Mouse (Mus musculus) E14TG2a.4 (cell line): ENCODE data around the gene Ppara.

ENCODE experiments used
- CTCF ChIP-seq: conservative IDR thresholded peaks from 2 replicates; pipeline ENCODE4 v1.5.1; 2014; ENCODE audit warnings: low read length
- NANOG ChIP-seq: IDR thresholded peaks from 2 replicates; pipeline ENCODE4 v1.6.1; 2014; ENCODE audit warnings: borderline replicate concordance, low read length, mixed read lengths
- POU5F1 ChIP-seq: IDR thresholded peaks from 2 replicates; pipeline ENCODE4 v1.6.1; 2014; ENCODE audit warnings: low read length, borderline replicate concordance

DNA sequence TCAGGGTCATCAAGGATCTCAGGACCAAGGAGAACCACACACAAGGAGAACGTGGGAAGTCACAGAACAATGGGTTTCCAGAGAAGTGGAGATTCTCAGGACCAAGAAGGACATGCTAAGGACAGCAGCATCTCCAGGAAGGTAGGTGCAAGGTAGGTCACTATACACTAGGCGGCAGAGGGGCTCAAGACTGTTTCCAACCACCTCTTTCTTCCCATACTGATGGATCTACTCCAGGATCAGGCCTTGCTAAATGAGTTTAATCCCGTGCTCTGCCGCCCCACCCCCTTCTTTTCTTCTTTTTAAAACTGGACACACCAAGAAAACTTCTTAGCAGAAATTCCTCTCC, 87.2 kb downstream of the Ppara start:
- TF ChIP-seq POU5F1 (no peak), CTCF (no peak), NANOG (no peak)
